Mouse (Mus musculus) G1E (cell line): ENCODE measurements around the gene Paqr6.

ENCODE experiments used
- CTCF ChIP-seq: IDR thresholded peaks from 2 replicates; pipeline ENCODE4 v1.5.1; 2012; ENCODE audit warnings: low read depth, low read length, inconsistent platforms, mixed read lengths
- GATA1 ChIP-seq: IDR thresholded peaks from 2 replicates; pipeline ENCODE4 v1.6.1; 2012; ENCODE audit warnings: borderline replicate concordance, low read length, inconsistent platforms, mixed read lengths
- GATA2 ChIP-seq: IDR thresholded peaks from 2 replicates; pipeline ENCODE4 v1.6.1; 2012; ENCODE audit warnings: low read depth, low read length, inconsistent platforms, borderline replicate concordance
- POLR2AphosphoS5 ChIP-seq: IDR thresholded peaks from 2 replicates; pipeline ENCODE4 v1.6.1; 2012; ENCODE audit warnings: low read depth, low read length, inconsistent platforms; ENCODE audit not compliant: insufficient replicate concordance
- TAL1 ChIP-seq: conservative IDR thresholded peaks from 2 replicates; pipeline ENCODE4 v1.6.1; 2012; ENCODE audit warnings: low read depth, low read length, inconsistent platforms, mixed read lengths

GRCm38 (mm10) chr3:88412636-88413035 is 48.3 kb downstream of the Paqr6 start:
- TF ChIP-seq CTCF (no peak), GATA1 (no peak), TAL1 (no peak), POLR2AphosphoS5 (no peak), GATA2 (no peak)
